Mouse (Mus musculus): Measurements from ENCODE around the gene Gm21693. TPM values are rescaled to one million over a fixed set of nuclear protein-coding genes. Genes with fewer than 3 reads are reported as not detected.

The Gm21693 gene
- not detected for polyA plus RNA-seq (2017; shearing (Covaris generic))

GRCm38 (mm10) chrY:3345229-3345628 is at the start of gene Gm21693:
Gm21693 (minus strand) TSS chrY:3345329.

GRCm38 (mm10) chrY:3306349-3306748 is 38.8 kb downstream of the Gm21693 start, which contains the start of gene Gm21677:
Gm21677 (minus strand) TSS chrY:3306449.

Other genes with a start within 250 kb of the Gm21693 start
- gene Gm21677, start 38.9 kb downstream of the Gm21693 start, polyA plus RNA-seq (2017; shearing (Covaris generic)): not detected
- gene Gm21704, start 64.8 kb upstream of the Gm21693 start, polyA plus RNA-seq (2017; shearing (Covaris generic)): not detected
- not detected for gene Gm21708, start 64.8 kb upstream of the Gm21693 start, polyA plus RNA-seq (2017; shearing (Covaris generic))

All from effector memory CD4-positive, alpha-beta T cell, adult 7 months (primary cell).